8 mouse cellular contexts compared by ENCODE assay signal in the genomic region with DNA sequence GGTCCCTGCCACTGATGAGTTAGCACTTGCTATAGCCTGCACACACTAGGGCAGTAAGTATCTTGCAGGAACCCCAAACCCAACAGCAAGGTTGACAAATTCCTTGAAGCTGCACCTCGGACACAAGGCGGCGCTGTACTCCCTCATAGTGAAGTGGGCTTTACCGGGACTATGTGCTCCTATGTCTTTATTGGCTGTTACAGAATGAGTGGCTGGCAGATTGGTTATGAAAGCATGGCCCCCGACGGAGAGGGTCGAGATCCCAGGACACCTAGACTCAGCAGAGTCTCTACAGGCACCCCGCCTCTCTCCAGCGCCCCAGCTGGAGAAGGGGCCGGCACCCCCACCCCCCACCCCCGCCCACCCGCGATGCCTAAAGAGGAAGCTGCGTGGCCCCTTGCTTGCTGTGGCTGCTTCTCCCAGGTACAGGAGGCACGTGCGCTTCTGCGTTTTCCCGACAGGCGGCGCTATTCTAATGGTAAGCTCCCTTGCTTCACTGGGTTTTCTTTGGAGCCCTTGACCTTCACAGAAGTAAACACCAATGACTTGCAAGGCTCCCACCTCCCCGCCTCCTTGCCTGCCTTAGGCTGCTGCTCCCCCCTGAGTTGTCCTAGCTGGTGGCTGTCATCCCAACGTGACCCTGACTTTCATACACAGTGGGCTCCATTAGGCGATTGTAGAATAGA. TPM values are rescaled to one million over a fixed set of nuclear protein-coding genes. Genes with fewer than 3 reads are reported as not detected.
DNase-seq lines count a peak whose midpoint lies in the region; ATAC-seq and TF ChIP-seq lines count a peak whose summit lies in the region.

No protein-coding gene starts in this region.

- intact Hi-C loops in gastrocnemius, adult 2 months (cut with DNase I) = no loop called here

- 0 out of 2 replicates have a peak overlapping the region, but pooled peaks have one; percentile 44 for H3K9ac ChIP-seq in heart, embryonic 12.5 days
- H3K9ac ChIP-seq in kidney, embryonic 16.5 days (replicated peaks; ENCODE audit: low read length) = peak overlapping the region; percentile 48; the same call in 1 of the 2 replicates
- no peak overlapping the region for H3K9ac ChIP-seq in liver, embryonic 14.5 days (replicated peaks)

- H3K4me3 ChIP-seq in gastrocnemius, adult 2 months = 0 out of 2 replicates have a peak overlapping the region, but pooled peaks have one; percentile 26
- no peak overlapping the region for H3K4me3 ChIP-seq in cortical plate, adult 2 months (ENCODE audit: insufficient read depth, low read length)
- peak overlapping the region; percentile 45 for H3K4me3 ChIP-seq in heart, embryonic 12.5 days
- peak overlapping the region; percentile 35 for H3K4me3 ChIP-seq in kidney, embryonic 16.5 days (ENCODE audit: low read length)
- no peak overlapping the region for H3K4me3 ChIP-seq in liver, embryonic 14.5 days (ENCODE audit: insufficient read depth in 1 of 2, low read depth in 2 of 2, low read length in 2 of 2)

- no peaks in the 10 kb centered on the region for H3K27me3 ChIP-seq in heart, embryonic 12.5 days (replicated peaks)
- H3K27me3 ChIP-seq in kidney, embryonic 16.5 days (ENCODE audit: insufficient read depth, low read length) = no peaks in the 10 kb centered on the region
- H3K27me3 ChIP-seq in liver, embryonic 14.5 days (ENCODE audit: control insufficient read depth, insufficient read depth, low read length) = no peaks in the 10 kb centered on the region

- peak; percentile 45 for TF ChIP-seq CTCF in gastrocnemius, adult 2 months (IDR thresholded peaks at IDR 0.05)
- TF ChIP-seq CTCF in cortical plate, adult 2 months (IDR thresholded peaks at IDR 0.05; ENCODE audit: extremely low read depth, insufficient read depth, low read length) = peak; percentile 69
- TF ChIP-seq CTCF in liver, embryonic 14.5 days (IDR thresholded peaks at IDR 0.05; ENCODE audit: low read depth) = peak; percentile 58

- H3K4me1 ChIP-seq in cortical plate, adult 2 months (ENCODE audit: control insufficient read depth, insufficient read depth, low read length) = no peaks in the 10 kb centered on the region
- peaks cover 7% of the 10 kb centered on the region; the same call in 1 of the 2 replicates for H3K4me1 ChIP-seq in heart, embryonic 12.5 days (replicated peaks)
- H3K4me1 ChIP-seq in kidney, embryonic 16.5 days (ENCODE audit: insufficient read depth, low read length) = peaks cover 18% of the 10 kb centered on the region; the same call in 1 of the 2 replicates
- H3K4me1 ChIP-seq in liver, embryonic 14.5 days (replicated peaks; ENCODE audit: control insufficient read depth in 2 of 2, insufficient read depth in 2 of 2, low read length in 1 of 2) = no peaks in the 10 kb centered on the region

- H3K4me2 ChIP-seq in heart, embryonic 12.5 days = peak overlapping the region; percentile 68
- peak overlapping the region; percentile 49 for H3K4me2 ChIP-seq in kidney, embryonic 16.5 days (replicated peaks; ENCODE audit: low read depth, low read length)
- peak overlapping the region; percentile 39; the same call in 1 of the 2 replicates for H3K4me2 ChIP-seq in liver, embryonic 14.5 days (ENCODE audit: low read depth)

- no peaks in the 10 kb centered on the region for H3K36me3 ChIP-seq in heart, embryonic 12.5 days
- no peaks in the 10 kb centered on the region for H3K36me3 ChIP-seq in kidney, embryonic 16.5 days (ENCODE audit: insufficient read depth, low read length)
- no peaks in the 10 kb centered on the region for H3K36me3 ChIP-seq in liver, embryonic 14.5 days (replicated peaks; ENCODE audit: control insufficient read depth, insufficient read depth, low read depth)

- ATAC-seq in heart, embryonic 12.5 days (ENCODE audit: insufficient number of reproducible peaks, low FRiP score) = peak; percentile 48; the same call in 1 of the 2 replicates
- peak; percentile 80 for ATAC-seq in kidney, embryonic 16.5 days (ENCODE audit: low FRiP score, low TSS enrichment)
- no peak for ATAC-seq in liver, embryonic 14.5 days (ENCODE audit: insufficient read depth)

- no peaks in the 10 kb centered on the region for H3K9me3 ChIP-seq in heart, embryonic 12.5 days (replicated peaks)
- no peaks in the 10 kb centered on the region for H3K9me3 ChIP-seq in kidney, embryonic 16.5 days (ENCODE audit: low read length)
- H3K9me3 ChIP-seq in liver, embryonic 14.5 days (ENCODE audit: control insufficient read depth, low read length) = no peaks in the 10 kb centered on the region

- DNase-seq in gastrocnemius, adult 2 months = peak; percentile 52
- DNase-seq in gastrocnemius, adult 8-10 months (ENCODE audit: low spot score in 2 of 2) = no peak
- DNase-seq in liver, embryonic 14.5 days (ENCODE audit: low read depth in 3 of 3, low spot score in 3 of 3) = peak; percentile 37 to 41 (median 37)
- peak; percentile 52 for DNase-seq in neural tube, embryonic 10.5 days (ENCODE audit: extremely low spot score, low spot score)
- peak; percentile 35 to 73 for DNase-seq in thymus, postnatal 10 days (ENCODE audit: low spot score in 2 of 2)

- no peak overlapping the region for H3K27ac ChIP-seq in gastrocnemius, adult 2 months
- no peak overlapping the region for H3K27ac ChIP-seq in cortical plate, adult 2 months (ENCODE audit: insufficient read depth, low read length)
- no peak overlapping the region for H3K27ac ChIP-seq in heart, embryonic 12.5 days (ENCODE audit: poor library complexity, severe bottlenecking)
- H3K27ac ChIP-seq in kidney, embryonic 16.5 days (ENCODE audit: low read length) = no peak overlapping the region
- H3K27ac ChIP-seq in liver, embryonic 14.5 days = no peak overlapping the region

- 15% methylated on average over 23 of the region's 23 CpGs for WGBS in heart, embryonic 12.5 days
- WGBS in kidney, embryonic 16.5 days = 13% methylated on average over 23 of the region's 23 CpGs
- 5% methylated on average over 23 of the region's 23 CpGs for WGBS in liver, embryonic 14.5 days (ENCODE audit: insufficient replicate concordance)

- TF ChIP-seq POLR2A in cortical plate, adult 2 months (IDR thresholded peaks at IDR 0.05; ENCODE audit: extremely low read depth, insufficient read depth, low read length) = no peak

- TF ChIP-seq EP300 in liver, embryonic 14.5 days (IDR thresholded peaks at IDR 0.05; ENCODE audit: low read depth) = no peak

RNA-seq across cellular contexts. Expression of a gene that starts 12.4 kb away (rescaled TPM):
- not detected for total RNA-seq in gastrocnemius, adult 2 months (2021)
- total RNA-seq in gastrocnemius, adult 8-10 months (2022) = not detected
- polyA plus RNA-seq in cortical plate, adult 2 months (2012; rRNA removed) = 0.04 TPM in 1 of 2 replicates, not detected in the other
- polyA plus RNA-seq in heart, embryonic 12.5 days (2016; fragmentation: Nextera tagmentation; extraction: Ambion mirVana) = not detected in 2 replicates
- polyA plus RNA-seq in kidney, embryonic 16.5 days (2015; fragmentation: Nextera tagmentation; extraction: Ambion mirVana) = 4.7 and 6.0 TPM in 2 replicates
- polyA plus RNA-seq in liver, embryonic 14.5 days (2012; rRNA removed) = 0.02 TPM in 1 of 2 replicates, not detected in the other
- not detected in 2 replicates for polyA plus RNA-seq in liver, embryonic 14.5 days (2014; fragmentation: Nextera tagmentation; extraction: Ambion mirVana)

RNA-seq across cellular contexts. Expression of a gene that starts 19.0 kb away (rescaled TPM):
- 10 to 100 TPM; 11.4 to 12.9 TPM for total RNA-seq in gastrocnemius, adult 2 months (2021)
- total RNA-seq in gastrocnemius, adult 8-10 months (2022) = 10 to 100 TPM in 1 of 4 experiments, 1 to 10 TPM in 3; 4.1 to 10.1 (median 7.2) TPM
- polyA plus RNA-seq in cortical plate, adult 2 months (2012; rRNA removed) = 75.5 and 76.3 TPM in 2 replicates
- 226 and 236 TPM in 2 replicates for polyA plus RNA-seq in heart, embryonic 12.5 days (2016; fragmentation: Nextera tagmentation; extraction: Ambion mirVana)
- 479 and 496 TPM in 2 replicates for polyA plus RNA-seq in kidney, embryonic 16.5 days (2015; fragmentation: Nextera tagmentation; extraction: Ambion mirVana)
- 94.7 and 107 TPM in 2 replicates for polyA plus RNA-seq in liver, embryonic 14.5 days (2012; rRNA removed)
- 146 and 152 TPM in 2 replicates for polyA plus RNA-seq in liver, embryonic 14.5 days (2014; fragmentation: Nextera tagmentation; extraction: Ambion mirVana)

RNA-seq across cellular contexts. Expression of a gene that starts 19.6 kb away (rescaled TPM):
- 1 to 10 TPM; 3.4 to 5.3 TPM for total RNA-seq in gastrocnemius, adult 2 months (2021)
- total RNA-seq in gastrocnemius, adult 8-10 months (2022) = 1 to 10 TPM; 1.3 to 4.8 (median 2.7) TPM
- polyA plus RNA-seq in cortical plate, adult 2 months (2012; rRNA removed) = 25.6 and 25.8 TPM in 2 replicates
- polyA plus RNA-seq in heart, embryonic 12.5 days (2016; fragmentation: Nextera tagmentation; extraction: Ambion mirVana) = 80.3 and 81.7 TPM in 2 replicates
- polyA plus RNA-seq in kidney, embryonic 16.5 days (2015; fragmentation: Nextera tagmentation; extraction: Ambion mirVana) = 194 and 227 TPM in 2 replicates
- 34.5 and 37.1 TPM in 2 replicates for polyA plus RNA-seq in liver, embryonic 14.5 days (2012; rRNA removed)
- 112 and 126 TPM in 2 replicates for polyA plus RNA-seq in liver, embryonic 14.5 days (2014; fragmentation: Nextera tagmentation; extraction: Ambion mirVana)

Comparison
In these comparisons a context has a peak if more than half of its experiments do, and no peak if none do; other contexts are left out.
1. DNase-seq: peak in gastrocnemius, adult 2 months (single experiment), liver, embryonic 14.5 days (3 of 3), neural tube, embryonic 10.5 days (single experiment) and thymus, postnatal 10 days (2 of 2); none in gastrocnemius, adult 8-10 months (0 of 2).
2. H3K4me3 ChIP-seq: peak in gastrocnemius, adult 2 months (single experiment), heart, embryonic 12.5 days (single experiment) and kidney, embryonic 16.5 days (single experiment); none in cortical plate, adult 2 months (single experiment) and liver, embryonic 14.5 days (0 of 2).
3. Peak in every context shown above with its lines, with median percentiles within 50 percentile points of each other: CTCF ChIP-seq and H3K4me2 ChIP-seq.